Mouse (Mus musculus): Measurements from ENCODE around the gene Lgmn. TPM values are rescaled to one million over a fixed set of nuclear protein-coding genes. Genes with fewer than 3 reads are reported as not detected.
A peak's percentile ranks its signal among the peaks of the same experiment; 100 is the strongest.

Gene Lgmn
- 100 to 1,000 TPM; 117 to 127 TPM for total RNA-seq (2021)
- long read RNA-seq, experiment 1, transcript Lgmn-201 (14 exons, 1,990 nt), result major isoform, 296 of 324 reads
- long read RNA-seq, experiment 1, partial matches to known transcripts, result 10 of 324 reads
- long read RNA-seq, experiment 1, other reads (novel, unspliced or antisense), result 15 of 324 reads
- long read RNA-seq, experiment 2, transcript Lgmn-201 (14 exons, 1,990 nt), result major isoform, 196 of 216 reads
- long read RNA-seq, experiment 2, partial matches to known transcripts, result 4 of 216 reads
- long read RNA-seq, experiment 2, other reads (novel, unspliced or antisense), result 12 of 216 reads

DNA sequence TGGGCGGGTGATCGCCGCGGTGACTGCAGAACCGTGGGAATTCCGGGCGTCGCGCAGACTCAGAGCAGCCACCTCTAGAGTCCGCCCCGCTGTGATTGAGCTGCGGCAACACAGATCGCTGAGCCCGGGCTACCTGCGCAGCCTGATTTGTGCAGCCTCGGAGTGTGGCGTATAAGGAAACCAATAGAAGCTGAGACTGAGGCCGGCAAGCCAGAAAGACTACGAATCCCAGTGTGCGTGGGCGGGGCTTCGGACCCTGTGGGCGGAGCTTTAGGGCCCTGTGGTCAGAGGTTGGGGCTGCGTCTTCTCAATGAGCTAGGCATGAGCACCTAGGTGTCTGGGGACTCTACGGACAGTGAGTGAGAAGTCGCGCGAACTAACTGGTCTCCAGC is at the start of gene Lgmn:
Lgmn (minus strand) TSS at position 182 of the 392 bp plus-strand sequence.
- DNase-seq (ENCODE audit: low spot score in 2 of 2), result peak; percentile 99
- intact Hi-C loops (cut with DNase I), result no loop called here

DNA sequence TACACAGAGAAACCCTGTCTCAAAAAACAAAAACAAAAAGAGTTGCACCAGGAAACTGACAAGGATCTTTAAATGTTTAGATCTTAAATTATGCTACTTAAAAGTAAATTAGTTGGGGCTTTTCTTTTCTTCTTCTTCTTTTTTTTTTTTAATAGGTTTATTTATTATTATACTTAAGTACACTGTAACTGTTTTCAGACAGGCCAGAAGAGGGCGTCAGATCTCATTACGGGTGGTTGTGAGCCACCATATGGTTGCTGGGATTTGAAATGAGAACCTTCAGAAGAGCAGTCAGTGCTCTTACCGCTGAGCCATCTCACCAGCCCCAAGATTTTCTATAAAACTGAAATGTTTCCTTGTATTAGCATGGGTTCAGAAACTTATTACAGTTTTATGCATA is 45.3 kb upstream of the Lgmn start:
- DNase-seq (ENCODE audit: low spot score in 2 of 2), result no peak
- intact Hi-C loops (cut with DNase I), result loop anchor here (5.0 kb wide), 1 partner anchor 232 kb away; no protein-coding TSS in a partner anchor

GRCm38 (mm10) chr12:102480481-102480880 is 40.9 kb upstream of the Lgmn start:
- DNase-seq (ENCODE audit: low spot score in 2 of 2), result no peak
- intact Hi-C loops (cut with DNase I), result loop anchor here (5.0 kb wide), 1 partner anchor 237 kb away; no protein-coding TSS in a partner anchor

- no peak for DNase-seq (ENCODE audit: low spot score in 2 of 2)
- intact Hi-C loops (cut with DNase I), result no loop called here
Observed at GRCm38 (mm10) chr12:102474411-102474810, 34.8 kb upstream of the Lgmn start.

DNA sequence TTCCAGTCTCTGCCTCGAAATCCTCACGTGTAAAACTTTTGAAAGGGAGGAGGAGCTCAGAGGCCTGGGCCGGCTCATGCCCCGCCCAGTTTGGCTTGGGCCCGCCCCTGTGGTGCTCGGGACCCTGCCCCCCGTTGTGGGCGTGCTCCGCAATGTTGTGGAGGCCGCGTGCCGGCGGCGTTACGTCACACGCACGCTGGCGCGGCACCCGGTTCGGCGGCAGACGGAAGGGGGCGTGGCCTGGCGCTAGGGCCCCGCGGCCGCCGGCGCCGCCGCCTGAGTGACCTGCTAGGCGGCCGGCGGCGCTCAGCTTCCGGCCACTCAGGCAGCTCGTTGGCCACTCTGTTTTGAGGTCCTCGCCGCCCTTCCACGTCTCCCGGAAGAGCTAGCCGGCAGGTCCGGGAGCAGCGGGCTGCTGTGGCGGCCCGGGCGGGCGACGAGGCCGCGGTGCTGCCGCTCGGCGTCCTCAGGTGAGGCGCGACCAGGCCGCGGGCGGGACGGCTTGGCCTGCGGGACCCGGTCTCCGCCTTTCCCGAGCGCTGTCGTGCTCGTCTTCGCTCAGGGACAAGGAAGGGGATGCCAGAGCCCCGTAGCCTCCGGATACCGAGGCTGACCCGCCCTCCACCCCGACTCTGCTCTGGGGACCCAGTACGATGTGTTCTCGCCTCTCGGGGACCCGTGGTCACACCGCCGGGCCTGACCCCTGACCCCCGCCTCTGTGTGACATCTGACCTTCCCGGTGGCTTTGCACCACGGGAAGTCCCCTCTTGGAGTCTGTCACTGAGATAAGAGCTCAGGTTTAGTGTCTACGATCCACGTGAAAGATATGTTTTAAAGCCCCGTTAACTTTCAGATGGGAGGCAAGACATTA is 29.5 kb upstream of the Lgmn start, which contains the start of gene Golga5:
Golga5 (plus strand) TSS at position 242 of the 871 bp plus-strand sequence.
- intact Hi-C loops (cut with DNase I), result no loop called here
- DNase-seq (ENCODE audit: low spot score in 2 of 2), result peak; percentile 97

DNA sequence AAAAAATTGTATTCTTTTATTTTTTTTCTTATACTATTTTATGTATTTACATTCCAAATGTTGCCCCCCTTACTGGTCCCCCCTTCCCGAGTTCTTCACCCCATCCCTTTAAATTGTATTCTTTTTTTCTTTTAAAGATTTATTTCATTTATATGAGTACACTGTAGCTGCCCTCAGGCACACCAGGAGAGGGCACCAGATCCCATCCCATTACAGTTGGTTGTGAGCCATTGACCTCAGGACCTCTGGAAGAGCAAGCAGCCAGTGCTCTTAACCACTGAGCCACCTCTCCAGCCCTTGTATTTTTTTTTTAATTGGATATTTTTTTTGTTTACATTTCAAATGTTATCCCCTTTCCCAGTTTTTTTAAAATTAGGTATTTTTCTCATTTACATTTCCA is 28.5 kb upstream of the Lgmn start:
- DNase-seq (ENCODE audit: low spot score in 2 of 2), result no peak
- intact Hi-C loops (cut with DNase I), result no loop called here

DNA sequence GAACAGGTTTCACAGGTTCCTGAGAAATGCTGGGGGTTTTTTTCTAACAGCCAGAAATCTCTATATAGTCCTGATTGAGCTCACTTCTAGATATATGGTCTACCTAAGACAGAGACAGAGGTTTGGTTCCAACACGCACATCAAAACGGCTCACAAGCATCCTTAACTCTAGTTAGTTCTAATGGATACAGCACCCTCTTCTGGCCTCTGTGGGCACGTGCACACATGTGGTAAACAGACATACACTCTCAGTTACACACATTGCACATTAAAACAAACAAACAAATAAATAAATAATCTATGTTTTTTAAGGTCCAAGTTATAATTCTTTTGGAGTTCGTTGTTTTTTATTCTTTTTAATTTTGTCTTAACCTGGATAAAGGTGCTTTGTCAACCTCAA is 25.0 kb upstream of the Lgmn start:
- intact Hi-C loops (cut with DNase I), result loop anchor here (5.0 kb wide), 1 partner anchor 477 kb away; no protein-coding TSS in a partner anchor
- no peak for DNase-seq (ENCODE audit: low spot score in 2 of 2)

GRCm38 (mm10) chr12:102461177-102461576 is 21.6 kb upstream of the Lgmn start:
- intact Hi-C loops (cut with DNase I), result loop anchor here (1.0 to 5.0 kb wide), 2 partner anchors 73 to 474 kb away; no protein-coding TSS in a partner anchor
- DNase-seq (ENCODE audit: low spot score in 2 of 2), result no peak

DNA sequence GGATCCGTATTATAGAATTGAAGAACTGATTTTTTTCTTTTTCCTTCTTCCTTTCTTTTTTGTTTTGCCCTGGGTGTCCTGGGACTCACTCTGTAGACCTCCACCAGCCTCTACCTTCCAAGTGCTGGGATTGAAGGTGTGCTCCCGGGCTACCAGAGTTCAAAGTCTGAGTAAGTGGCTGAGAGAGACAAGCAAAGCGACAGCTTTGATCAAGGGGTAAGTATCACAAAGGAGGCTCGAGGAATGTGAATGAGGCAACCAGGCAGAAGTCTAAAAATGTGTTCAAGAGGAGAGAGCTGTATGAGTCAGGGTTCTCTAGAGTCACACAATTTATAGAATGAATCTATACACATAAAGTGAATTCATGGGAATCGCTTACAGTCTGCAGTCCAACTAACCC is 20.4 kb upstream of the Lgmn start:
- intact Hi-C loops (cut with DNase I), result loop anchor here (5.0 kb wide), 1 partner anchor 473 kb away; no protein-coding TSS in a partner anchor
- no peak for DNase-seq (ENCODE audit: low spot score in 2 of 2)

GRCm38 (mm10) chr12:102456467-102457193 is 17.0 kb upstream of the Lgmn start:
- intact Hi-C loops (cut with DNase I), result no loop called here
- no peak for DNase-seq (ENCODE audit: low spot score in 2 of 2)

GRCm38 (mm10) chr12:102453581-102453980 is 14.0 kb upstream of the Lgmn start:
- intact Hi-C loops (cut with DNase I), result no loop called here
- DNase-seq (ENCODE audit: low spot score in 2 of 2), result no peak

DNA sequence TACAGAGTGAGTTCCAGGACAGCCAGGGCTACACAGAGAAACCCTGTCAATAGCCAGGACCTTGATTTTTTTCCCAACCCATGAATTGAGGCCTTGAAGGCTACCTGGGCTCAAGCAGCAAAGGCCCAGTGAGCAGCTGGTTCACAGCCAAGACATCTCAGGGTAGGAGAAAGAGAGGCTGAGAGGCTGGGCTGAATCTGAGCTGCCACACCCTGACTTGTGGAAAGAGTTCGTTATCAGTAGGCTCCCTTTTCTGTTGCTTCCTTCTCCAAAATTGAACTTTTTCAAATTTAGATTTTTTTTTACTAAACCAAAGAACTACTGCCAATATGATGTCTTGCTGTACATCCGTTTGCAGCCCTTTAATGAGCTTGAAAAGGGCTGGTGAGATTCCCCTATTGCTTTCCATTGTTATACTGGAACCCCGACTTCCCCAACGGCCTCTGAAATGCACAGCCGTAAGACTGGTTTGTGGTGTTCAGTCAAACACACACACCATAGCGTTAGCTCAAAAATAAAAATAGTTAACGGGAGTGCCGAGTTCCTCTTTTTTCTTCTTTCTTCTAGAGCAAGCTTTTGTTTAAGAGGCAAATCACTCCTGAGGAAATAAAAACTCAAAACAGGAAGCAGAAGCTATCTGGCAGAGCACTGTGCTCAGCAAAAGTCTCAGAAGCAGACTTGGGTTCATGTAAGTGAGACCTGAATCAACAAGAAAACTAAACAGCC is 11.7 kb upstream of the Lgmn start:
- DNase-seq (ENCODE audit: low spot score in 2 of 2), result peak in 1 of 2 experiments; percentile 49
- intact Hi-C loops (cut with DNase I), result no loop called here

DNA sequence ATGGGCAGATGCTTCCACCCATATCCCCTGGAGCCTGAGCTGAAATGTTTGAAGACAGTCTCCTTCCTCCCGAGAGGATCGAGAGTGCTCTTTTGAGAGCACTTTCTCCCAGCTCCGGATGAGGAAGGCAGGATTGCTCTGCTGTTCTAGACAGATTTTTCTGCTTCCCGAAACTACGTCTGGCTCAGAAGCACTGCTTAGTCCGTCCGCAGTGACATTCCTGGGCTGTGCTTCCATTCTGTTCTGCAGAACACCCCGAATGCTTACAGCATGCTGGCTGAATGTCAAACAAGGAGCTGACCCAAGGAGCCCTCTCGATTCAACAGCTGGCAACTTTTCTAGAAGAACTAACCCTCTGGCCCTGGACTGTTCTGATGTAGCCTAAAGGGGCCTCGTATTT is 10.8 kb upstream of the Lgmn start:
- intact Hi-C loops (cut with DNase I), result no loop called here
- DNase-seq (ENCODE audit: low spot score in 2 of 2), result no peak

DNA sequence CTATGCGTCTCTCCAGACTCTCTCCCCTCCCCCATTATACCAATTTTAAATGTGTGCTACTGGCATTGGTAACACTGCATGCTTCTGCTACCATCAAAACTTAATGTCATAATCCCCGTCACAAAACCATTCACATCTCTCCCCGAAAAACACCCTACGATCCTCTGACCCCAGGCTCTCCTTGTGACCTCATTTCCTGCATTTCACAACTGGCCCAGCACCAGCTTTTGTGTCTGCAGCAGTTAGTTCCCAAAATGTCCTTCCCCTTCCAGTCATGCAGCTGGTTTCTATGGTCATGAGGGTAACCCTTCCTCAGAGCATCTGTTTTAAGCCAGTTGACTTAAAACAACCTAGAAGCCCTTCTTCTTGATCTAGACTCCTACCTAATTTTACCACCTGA is 5.8 kb upstream of the Lgmn start:
- intact Hi-C loops (cut with DNase I), result no loop called here
- DNase-seq (ENCODE audit: low spot score in 2 of 2), result no peak

DNA sequence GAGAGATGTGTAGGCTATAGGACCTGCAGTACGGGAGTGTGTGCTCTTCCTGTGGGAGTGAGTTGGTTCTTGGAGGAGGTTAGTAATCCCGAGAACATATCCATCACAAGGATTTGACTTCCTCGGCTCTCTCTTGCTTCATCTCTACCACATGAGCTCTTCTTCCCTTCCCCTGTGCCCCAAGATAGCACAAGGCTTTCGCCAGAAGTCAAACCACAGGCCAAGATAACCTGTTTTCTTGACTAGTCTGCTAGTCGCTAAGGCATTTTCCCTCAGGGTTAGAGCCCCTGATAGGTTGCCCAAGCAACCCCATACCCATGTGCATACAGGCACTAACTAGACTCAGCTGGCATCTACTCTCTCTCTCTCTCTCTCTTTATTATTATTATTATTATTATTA is 4.1 kb upstream of the Lgmn start:
- intact Hi-C loops (cut with DNase I), result no loop called here
- no peak for DNase-seq (ENCODE audit: low spot score in 2 of 2)

GRCm38 (mm10) chr12:102442639-102443038 is 3.0 kb upstream of the Lgmn start:
- no peak for DNase-seq (ENCODE audit: low spot score in 2 of 2)
- intact Hi-C loops (cut with DNase I), result no loop called here

DNA sequence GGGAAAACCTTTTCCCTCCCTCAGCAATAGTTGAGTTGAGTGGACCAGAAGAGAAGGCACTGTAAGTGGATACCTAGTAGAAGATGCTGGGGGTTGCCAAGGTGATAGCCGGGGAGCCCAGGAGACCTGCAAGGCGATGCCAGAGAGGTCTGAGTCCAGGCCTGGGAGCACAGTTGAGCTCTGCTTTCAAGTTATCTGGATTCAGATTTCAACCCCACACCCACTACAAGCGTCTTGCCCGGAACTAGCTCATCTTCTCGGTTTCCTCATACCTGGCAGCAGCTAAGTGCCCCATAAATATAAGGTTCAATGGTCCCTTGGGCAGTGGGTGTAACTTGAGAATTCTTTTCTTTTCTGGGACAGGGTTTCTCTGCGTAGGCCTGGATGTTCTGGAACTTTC is 1.5 kb upstream of the Lgmn start:
- intact Hi-C loops (cut with DNase I), result no loop called here

DNA sequence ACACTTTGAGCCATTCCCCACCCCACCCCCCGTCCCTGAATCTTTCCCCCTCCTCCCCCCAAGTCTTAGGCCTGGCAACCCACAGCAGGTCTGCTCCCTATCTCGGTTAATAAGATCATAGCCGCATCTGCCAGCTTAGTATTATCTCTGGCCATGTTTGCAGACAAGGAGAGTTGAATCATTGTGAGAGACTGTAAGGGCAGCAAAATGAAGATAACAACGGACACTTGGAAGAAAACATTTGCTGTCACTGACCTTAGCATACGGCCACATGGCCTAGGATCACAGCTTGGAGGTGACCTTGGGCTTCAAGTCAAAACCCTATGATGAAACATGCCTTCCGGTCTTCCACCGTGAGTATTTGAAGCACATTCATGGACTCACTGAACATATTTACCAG is 938 bp upstream of the Lgmn start:
- intact Hi-C loops (cut with DNase I), result no loop called here
- DNase-seq (ENCODE audit: low spot score in 2 of 2), result no peak

More for the DNA sequence above, 1.5 kb upstream of the Lgmn start:
- no peak for DNase-seq (ENCODE audit: low spot score in 2 of 2)

- intact Hi-C loops (cut with DNase I), result no loop called here
- no peak for DNase-seq (ENCODE audit: low spot score in 2 of 2)
Observed at GRCm38 (mm10) chr12:102438983-102439631, 506 bp downstream of the Lgmn start.

All from left cerebral cortex, postnatal 14 days (tissue).